Mouse (Mus musculus) C2C12 (cell line): Measurements from ENCODE around the gene Cnot8.

ENCODE experiments used
- CEBPB ChIP-seq: IDR thresholded peaks from one replicate; pipeline ENCODE4 v1.6.1; 2011; ENCODE audit warnings: low read depth, mild to moderate bottlenecking, control low read depth, moderate library complexity
- CTCF ChIP-seq: IDR thresholded peaks from one replicate; pipeline ENCODE4 v1.5.1; 2011; ENCODE audit not compliant: control insufficient read depth, insufficient read depth, insufficient read length
- FOSL1 ChIP-seq: IDR thresholded peaks from one replicate; pipeline ENCODE4 v1.8.0; 2011; ENCODE audit warnings: mild to moderate bottlenecking, low read length; ENCODE audit not compliant: poor library complexity, insufficient read depth, severe bottlenecking
- USF1 ChIP-seq: IDR thresholded peaks from one replicate; pipeline ENCODE4 v1.6.1; 2011; ENCODE audit warnings: low read depth, mild to moderate bottlenecking, control low read depth, moderate library complexity

- TF ChIP-seq CTCF (no peak), FOSL1 (no peak), USF1 (no peak), CEBPB (no peak)
These were observed 1.2 kb upstream of the Cnot8 start for GRCm38 (mm10) chr11:58102581-58103343.
